Mouse (Mus musculus) testis, adult 2 months (tissue): ENCODE data around the gene Olfr288.

Experiments used
- CTCF ChIP-seq: fragments of 200-500 bp; IDR thresholded peaks from 2 replicates; pipeline ENCODE4 v1.5.1; 2012; ENCODE audit warnings: low read depth, mild to moderate bottlenecking, inconsistent platforms, low read length, moderate library complexity; ENCODE audit not compliant: control insufficient read depth, insufficient read depth, insufficient replicate concordance
- POLR2A ChIP-seq: fragments of 200-500 bp; IDR thresholded peaks from 2 replicates; pipeline ENCODE4 v1.6.1; 2012; ENCODE audit warnings: low read depth, mild to moderate bottlenecking, inconsistent platforms, low read length, moderate library complexity; ENCODE audit not compliant: control insufficient read depth

DNA sequence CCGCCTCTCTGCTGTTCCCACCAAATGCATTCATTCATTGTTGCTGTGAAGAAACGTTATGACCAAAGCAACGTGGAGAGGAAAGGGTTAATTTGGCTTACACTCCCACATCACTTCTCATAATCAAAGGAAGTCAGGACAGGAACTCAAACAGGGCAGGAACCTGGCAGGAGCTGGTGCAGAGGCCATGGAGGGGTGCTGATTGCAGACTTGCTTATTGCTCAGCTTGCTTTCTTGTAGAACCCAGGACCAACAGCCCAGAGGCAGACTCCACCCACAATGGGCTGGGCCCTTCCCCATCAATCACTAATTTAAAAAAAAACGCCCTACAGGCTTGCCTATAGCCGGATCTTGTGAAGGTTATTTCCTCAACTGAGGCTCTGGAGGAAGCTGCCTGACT is 18.8 kb upstream of the Olfr288 start:
- TF ChIP-seq POLR2A = no peak
- TF ChIP-seq CTCF = no peak
